Mouse (Mus musculus) heart, embryonic 14.5 days (tissue): ENCODE measurements at regions not wholly inside any gene's neighbourhood (a gene's known extent, or its start where the extent isn't known, plus 50 kb on each side); places are given as distances from the start of the nearest gene placed in this dataset.

Experiments used
- ATAC-seq: fragments of 200-750 bp; cut with Nextera tagmentation; 2 replicates; pipeline ENCODE4 v1.8.0; 2017; ENCODE audit warnings: low read depth, moderate TSS enrichment; ENCODE audit not compliant: insufficient number of reproducible peaks, insufficient read depth, low FRiP score
- H3K27ac ChIP-seq, 2 experiments: fragments of 200-500 bp in 1 of 2; fragments of 300-500 bp in 1 of 2; sonication (generic) in 1 of 2; replicated peaks in 1 of 2; 2 replicates each; pipeline ENCODE4 v1.5.1; 2012 to 2014; ENCODE audit warnings: low read depth in 2 of 2, low read length in 2 of 2, control low read depth in 1 of 2, mild to moderate bottlenecking in 1 of 2, mixed read lengths in 1 of 2; ENCODE audit not compliant: control insufficient read depth in 1 of 2, insufficient read depth in 1 of 2
- H3K27me3 ChIP-seq: fragments of 300-500 bp; sonication (generic); 2 replicates; pipeline ENCODE4 v1.6.1; 2014; ENCODE audit warnings: mild to moderate bottlenecking, low read length, control low read depth; ENCODE audit not compliant: control insufficient read depth, insufficient read depth
- H3K36me3 ChIP-seq: fragments of 300-500 bp; sonication (generic); 2 replicates; pipeline ENCODE4 v1.6.1; 2014; ENCODE audit warnings: mild to moderate bottlenecking, control low read depth, low read length, mixed read lengths; ENCODE audit not compliant: control insufficient read depth, insufficient read depth
- H3K4me1 ChIP-seq, 2 experiments: fragments of 200-500 bp in 1 of 2; fragments of 300-500 bp in 1 of 2; sonication (generic) in 1 of 2; 2 replicates each; pipeline ENCODE4 v1.6.1; 2012 to 2014; ENCODE audit warnings: low read length in 2 of 2, control low read depth in 1 of 2, mixed read lengths in 1 of 2; ENCODE audit not compliant: control insufficient read depth in 2 of 2, insufficient read depth in 2 of 2
- H3K4me2 ChIP-seq: fragments of 300-500 bp; sonication (generic); 2 replicates; pipeline ENCODE4 v1.6.1; 2014; ENCODE audit warnings: mild to moderate bottlenecking, low read length
- H3K4me3 ChIP-seq, 2 experiments: fragments of 200-500 bp in 1 of 2; fragments of 300-500 bp in 1 of 2; sonication (generic) in 1 of 2; 2 replicates each; pipeline ENCODE4 v1.5.1; 2012 to 2014; ENCODE audit warnings: low read length in 2 of 2, mild to moderate bottlenecking in 2 of 2, control low read depth in 1 of 2, low read depth in 1 of 2, moderate library complexity in 1 of 2; ENCODE audit not compliant: control insufficient read depth in 1 of 2, insufficient read depth in 1 of 2
- H3K9ac ChIP-seq: fragments of 300-500 bp; sonication (generic); 2 replicates; pipeline ENCODE4 v1.6.1; 2014; ENCODE audit warnings: mild to moderate bottlenecking, low read length
- H3K9me3 ChIP-seq: fragments of 300-500 bp; sonication (generic); 2 replicates; pipeline ENCODE4 v1.6.1; 2016; ENCODE audit warnings: low read length, control low read depth; ENCODE audit not compliant: control insufficient read depth
- WGBS: fragments of 180-500 bp; shearing (Covaris S2); extraction: QIAGEN DNeasy Blood & Tissue Kit; methylation state at CpG from one replicate; pipeline ENCODE4 v1.1.7; 2014; 5-methylcytosine and 5-hydroxymethylcytosine counted together

DNA sequence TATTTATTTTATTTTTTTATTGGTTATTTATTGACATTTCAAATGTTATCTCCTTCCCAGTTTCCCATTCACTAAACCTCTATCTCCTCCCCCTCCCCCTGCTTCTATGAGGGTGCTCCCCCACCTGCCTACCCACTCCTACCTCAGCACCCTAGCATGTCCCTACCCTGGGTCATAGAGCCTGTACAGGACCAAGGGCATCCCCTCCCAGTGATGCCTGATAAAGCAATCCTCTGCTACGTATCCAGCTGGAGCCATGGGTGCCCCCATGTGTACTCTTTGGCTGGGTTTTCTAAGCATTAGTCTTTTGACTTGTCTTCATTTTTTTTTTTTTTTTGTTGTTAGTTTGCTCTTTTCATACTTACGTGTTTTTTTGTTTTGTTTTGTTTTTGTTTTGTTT is 502.9 kb downstream of the Irx1 start:
- no peak overlapping the region for H3K4me2 ChIP-seq
- no peak overlapping the region for H3K9ac ChIP-seq
- ATAC-seq: no peak

DNA sequence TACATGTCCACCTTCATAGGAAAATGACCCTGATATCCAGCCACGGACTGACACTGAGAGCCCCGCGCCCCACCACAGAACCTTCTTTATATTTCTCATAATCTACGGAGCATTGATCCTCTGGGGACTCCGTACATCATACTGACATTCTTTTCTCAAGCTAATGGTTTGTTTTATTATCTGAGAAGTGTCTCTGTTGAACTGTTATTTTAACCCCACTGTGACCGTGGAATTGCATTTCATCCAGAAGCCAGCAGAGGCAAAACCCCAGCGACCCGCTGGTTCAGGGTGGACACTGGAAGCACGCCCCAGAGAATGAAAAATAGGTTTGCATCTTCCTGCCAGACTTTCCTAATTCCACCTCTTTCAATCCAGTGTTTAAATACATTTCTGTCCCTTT is 503.4 kb downstream of the Irx1 start:
- H3K9me3 ChIP-seq: no peaks in the 10 kb centered on the region
- H3K4me3 ChIP-seq: no peak overlapping the region
- H3K9ac ChIP-seq: no peak overlapping the region
- 50% methylated on average over 9 of the region's 9 CpGs for WGBS
- no peaks in the 10 kb centered on the region for H3K36me3 ChIP-seq
- H3K4me2 ChIP-seq: no peak overlapping the region
- peaks cover 2 to 10% of the 10 kb centered on the region in 2 experiments; a peak in 2 of 4 replicates for H3K4me1 ChIP-seq
- ATAC-seq: no peak
- peaks cover 3% of the 10 kb centered on the region; the same call in 1 of the 2 replicates for H3K27me3 ChIP-seq
- H3K27ac ChIP-seq: no peak overlapping the region

More for the DNA sequence above, 502.9 kb downstream of the Irx1 start:
- no peaks in the 10 kb centered on the region for H3K36me3 ChIP-seq
- 74% methylated on average over 2 of the region's 2 CpGs for WGBS
- no peak overlapping the region for H3K4me3 ChIP-seq
- peaks cover 3% of the 10 kb centered on the region; the same call in 1 of the 2 replicates for H3K27me3 ChIP-seq
- peaks cover 2 to 10% of the 10 kb centered on the region in 2 experiments; a peak in 2 of 4 replicates for H3K4me1 ChIP-seq
- H3K27ac ChIP-seq: no peak overlapping the region
- H3K9me3 ChIP-seq: no peaks in the 10 kb centered on the region

- Histone ChIP-seq H3K27ac (no peak overlapping the region), H3K27me3 (peaks cover 3% of the 10 kb centered on the region; the same call in 1 of the 2 replicates), H3K9me3 (no peaks in the 10 kb centered on the region), H3K4me3 (peak overlapping the region in 1 of 2 experiments; percentile 31; a peak in 1 of 4 replicates), H3K4me2 (peak overlapping the region; percentile 74), H3K9ac (peak overlapping the region; percentile 50), H3K36me3 (no peaks in the 10 kb centered on the region), H3K4me1 (peaks cover 2 to 10% of the 10 kb centered on the region in 2 experiments; a peak in 2 of 4 replicates)
- no peak for ATAC-seq
- WGBS: 19% methylated on average over 11 of the region's 11 CpGs
These were observed 504.4 kb downstream of the Irx1 start for GRCm38 (mm10) chr13:71459022-71459536.

DNA sequence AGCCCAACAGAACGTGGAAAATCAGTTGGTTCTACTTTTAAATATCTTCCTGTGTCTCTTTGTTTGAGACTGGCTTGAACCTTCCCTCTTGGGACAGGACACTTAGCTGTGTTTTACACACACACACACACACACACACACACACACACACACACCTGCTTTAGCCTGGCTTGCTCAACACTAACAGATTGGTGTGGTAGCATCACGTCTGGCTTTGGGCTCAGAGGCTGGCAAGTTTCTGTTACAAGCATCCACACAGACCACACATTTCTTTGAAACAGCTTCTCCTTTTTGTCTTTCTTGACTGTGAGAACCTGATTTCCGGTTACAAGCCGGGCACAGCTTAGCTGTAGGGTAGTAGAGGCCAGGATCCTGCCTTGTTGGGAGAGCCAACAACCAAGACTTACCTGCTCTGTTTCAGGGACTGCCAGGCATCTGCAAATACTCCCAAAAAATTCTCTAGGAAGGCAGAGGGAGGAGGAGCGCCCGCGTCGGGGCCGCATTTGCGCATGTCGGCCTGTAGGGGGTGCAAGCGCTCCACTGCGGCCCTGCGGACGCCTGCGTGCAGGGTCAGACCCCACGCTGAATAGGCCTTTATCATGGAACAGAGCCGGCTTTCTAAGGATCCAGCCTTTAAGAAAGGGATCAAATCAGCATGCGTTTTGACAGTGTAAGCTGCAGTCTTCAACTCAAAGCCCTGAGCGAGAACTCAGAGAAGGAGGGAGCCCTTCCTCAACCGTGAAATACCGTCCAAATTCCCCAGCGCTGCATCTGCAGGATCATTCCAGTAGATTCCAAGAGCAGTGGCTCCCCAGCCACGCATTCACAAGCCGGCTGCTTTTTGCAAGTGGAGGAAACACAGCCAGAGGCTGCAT is 505.2 kb downstream of the Irx1 start:
- Histone ChIP-seq H3K9ac (peak overlapping the region; percentile 50), H3K27ac (no peak overlapping the region), H3K9me3 (no peaks in the 10 kb centered on the region), H3K27me3 (peaks cover 3% of the 10 kb centered on the region; the same call in 1 of the 2 replicates), H3K4me3 (peak overlapping the region; percentile 31 to 40), H3K4me1 (peaks cover 2 to 10% of the 10 kb centered on the region in 2 experiments; a peak in 2 of 4 replicates), H3K4me2 (peak overlapping the region; percentile 74), H3K36me3 (no peaks in the 10 kb centered on the region)
- ATAC-seq: no peak
- WGBS: 2% methylated on average over 25 of the region's 25 CpGs

DNA sequence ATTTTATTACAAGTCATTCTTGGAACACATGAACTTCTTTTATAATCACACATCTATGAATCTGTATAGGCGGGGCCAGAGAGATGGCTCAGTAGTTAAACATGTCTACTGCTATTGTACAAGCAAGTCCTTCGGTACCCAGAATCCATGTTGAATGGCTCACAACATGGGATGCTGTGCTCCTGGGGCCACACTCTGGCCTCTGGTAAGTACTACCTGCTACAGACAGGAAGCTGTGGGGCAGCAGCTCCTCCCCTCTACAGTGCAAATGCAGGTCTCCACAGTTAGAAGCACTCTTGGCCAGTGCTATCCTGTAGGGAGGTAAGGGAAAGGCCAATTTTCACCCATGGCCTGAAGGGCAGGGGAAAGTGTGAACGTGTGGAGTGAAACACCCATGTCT is 506.0 kb downstream of the Irx1 start:
- no peaks in the 10 kb centered on the region for H3K9me3 ChIP-seq
- WGBS: 68% methylated on average over 3 of the region's 3 CpGs
- H3K36me3 ChIP-seq: no peaks in the 10 kb centered on the region

DNA sequence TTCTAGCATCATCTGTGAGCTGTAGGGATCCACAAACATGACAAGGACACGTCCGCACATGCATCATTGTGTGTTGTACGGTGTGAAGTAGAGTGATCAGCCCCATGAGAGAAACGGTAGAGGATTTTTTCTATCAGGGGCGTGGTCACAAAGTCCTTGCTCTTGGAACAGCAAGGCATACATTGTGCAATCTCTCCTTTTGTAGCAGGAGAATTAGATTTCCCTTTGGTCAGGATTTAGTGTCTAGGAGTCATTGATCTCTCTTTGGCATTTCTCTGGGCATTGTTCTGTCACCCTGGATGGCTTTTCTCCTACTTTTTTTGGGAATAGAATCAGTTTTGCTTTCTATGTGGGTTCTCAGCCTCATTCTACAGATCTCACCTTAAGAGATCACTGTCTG is 511.3 kb downstream of the Irx1 start:
- Histone ChIP-seq H3K4me1 (no peaks in the 10 kb centered on the region), H3K36me3 (no peaks in the 10 kb centered on the region), H3K9me3 (no peaks in the 10 kb centered on the region), H3K4me2 (no peak overlapping the region), H3K27me3 (no peaks in the 10 kb centered on the region), H3K9ac (no peak overlapping the region), H3K27ac (no peak overlapping the region), H3K4me3 (no peak overlapping the region)
- no peak for ATAC-seq
- 86% methylated on average over 5 of the region's 5 CpGs for WGBS

More for the DNA sequence above, 506.0 kb downstream of the Irx1 start:
- Histone ChIP-seq H3K27me3 (peaks cover 3% of the 10 kb centered on the region; the same call in 1 of the 2 replicates), H3K9ac (no peak overlapping the region), H3K27ac (no peak overlapping the region), H3K4me2 (no peak overlapping the region), H3K4me1 (peaks cover 2 to 10% of the 10 kb centered on the region in 2 experiments; a peak in 2 of 4 replicates), H3K4me3 (no peak overlapping the region)
- ATAC-seq: no peak

- no peaks in the 10 kb centered on the region for H3K9me3 ChIP-seq
- no peaks in the 10 kb centered on the region for H3K4me1 ChIP-seq
- H3K27me3 ChIP-seq: no peaks in the 10 kb centered on the region
- no peak overlapping the region for H3K4me2 ChIP-seq
- WGBS: 16% methylated on average over 2 of the region's 2 CpGs
- H3K4me3 ChIP-seq: no peak overlapping the region
- H3K36me3 ChIP-seq: no peaks in the 10 kb centered on the region
- H3K27ac ChIP-seq: no peak overlapping the region
- no peak for ATAC-seq
- H3K9ac ChIP-seq: no peak overlapping the region
These were observed 525.9 kb downstream of the Irx1 start for GRCm38 (mm10) chr13:71437601-71438099.
